Mouse (Mus musculus) lung, adult 2 months (tissue): Measurements from ENCODE around the gene Cxcl14. TPM values are rescaled to one million over a fixed set of nuclear protein-coding genes. Genes with fewer than 3 reads are reported as not detected.

Source experiments
- DNase-seq: peaks from one replicate; pipeline ENCODE4 v3.0.0; 2022
- H3K4me1 ChIP-seq: fragments of 200-500 bp; 2 replicates; pipeline ENCODE4 v1.6.1; 2011; ENCODE audit warnings: low read length; ENCODE audit not compliant: control insufficient read depth, insufficient read depth
- H3K4me3 ChIP-seq: fragments of 200-500 bp; replicated peaks from 2 replicates; pipeline ENCODE3; 2011; ENCODE audit warnings: low read depth, mild to moderate bottlenecking, control low read depth, low read length; ENCODE audit errors: extremely low read depth
- CTCF ChIP-seq: fragments of 200-500 bp; IDR thresholded peaks from 2 replicates; pipeline ENCODE4 v1.5.1; 2011; ENCODE audit warnings: mild to moderate bottlenecking, low read length, control low read depth; ENCODE audit not compliant: insufficient read depth
- POLR2A ChIP-seq: fragments of 200-500 bp; IDR thresholded peaks from 2 replicates; pipeline ENCODE4 v1.6.1; 2011; ENCODE audit warnings: low read depth, mild to moderate bottlenecking, control low read depth, low read length, borderline replicate concordance; ENCODE audit errors: extremely low read depth
- WGBS: fragments of 180-500 bp; shearing (Covaris S2); methylation state at CpG from one replicate; pipeline ENCODE4 v1.1.7; 2018; 5-methylcytosine and 5-hydroxymethylcytosine counted together
- polyA plus RNA-seq: library from polyadenylated mRNA; depleted of rRNA; stranded (reverse); fragments of >200 nt; gene quantifications from 2 replicates; pipeline ENCODE4 v1.2.3, GENCODE M21; 2012

Gene Cxcl14
- polyA plus RNA-seq, 1 experiment = 286 TPM

GRCm38 (mm10) chr13:56330603-56331455 lies 34.5 kb upstream of the Cxcl14 start:
- H3K4me3 ChIP-seq = no peak overlapping the region
- 54% methylated on average over 10 of the region's 10 CpGs for WGBS
- H3K4me1 ChIP-seq = no peaks in the 10 kb centered on the region
- DNase-seq = no peak
- TF ChIP-seq CTCF (no peak), POLR2A (no peak)

DNA sequence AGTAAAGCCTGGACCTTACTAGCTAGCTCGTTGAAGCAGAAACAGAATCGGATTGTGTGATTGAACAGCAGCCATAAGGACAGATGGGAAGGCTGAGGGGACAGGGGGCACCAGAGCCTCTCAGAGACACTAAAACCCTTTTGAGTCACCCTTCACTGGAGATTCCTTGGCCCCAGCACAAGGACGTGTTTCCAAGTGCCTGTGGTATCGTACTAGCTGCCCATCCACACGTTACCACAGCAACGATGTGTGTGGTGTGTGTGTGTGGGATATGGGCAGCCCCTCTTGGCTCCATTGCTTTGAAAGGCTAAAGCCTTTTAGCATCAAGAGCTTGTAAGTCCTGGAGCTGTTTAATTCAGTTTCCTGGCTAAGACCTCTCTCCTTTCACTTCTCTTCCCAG lies 33.4 kb upstream of the Cxcl14 start:
- Histone ChIP-seq H3K4me1 (no peaks in the 10 kb centered on the region), H3K4me3 (no peak overlapping the region)
- DNase-seq = no peak
- WGBS = 67% methylated on average over 6 of the region's 6 CpGs
- no peak for TF ChIP-seq POLR2A
- no peak for TF ChIP-seq CTCF

DNA sequence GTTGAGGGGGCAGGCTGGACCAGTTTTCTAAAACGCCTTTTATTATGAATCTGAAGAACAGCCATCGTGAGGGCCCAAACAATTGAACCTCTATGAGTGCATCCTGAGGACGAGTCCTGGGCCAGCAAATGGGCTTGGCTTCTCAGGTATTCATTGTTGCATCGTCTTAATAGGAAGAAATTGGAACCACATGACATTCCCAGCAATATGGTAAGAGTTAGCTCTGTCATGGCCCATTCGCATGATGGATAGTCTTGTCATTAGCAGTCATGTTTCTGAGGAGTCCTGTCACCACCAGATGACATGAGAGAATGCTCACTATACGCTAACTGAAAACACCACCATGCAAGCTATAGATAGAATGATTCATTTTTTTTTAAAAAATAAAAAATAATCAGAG lies 32.8 kb upstream of the Cxcl14 start:
- WGBS = 82% methylated on average over 6 of the region's 6 CpGs
- no peak for TF ChIP-seq CTCF
- TF ChIP-seq POLR2A = no peak
- H3K4me3 ChIP-seq = no peak overlapping the region
- no peaks in the 10 kb centered on the region for H3K4me1 ChIP-seq
- DNase-seq = no peak

GRCm38 (mm10) chr13:56327779-56328178 lies 31.4 kb upstream of the Cxcl14 start:
- no peaks in the 10 kb centered on the region for H3K4me1 ChIP-seq
- WGBS = 35% methylated on average over 6 of the region's 6 CpGs
- H3K4me3 ChIP-seq = no peak overlapping the region
- TF ChIP-seq CTCF (peak; percentile 43; the same call in 1 of the 2 replicates), POLR2A (no peak)
- DNase-seq = no peak

DNA sequence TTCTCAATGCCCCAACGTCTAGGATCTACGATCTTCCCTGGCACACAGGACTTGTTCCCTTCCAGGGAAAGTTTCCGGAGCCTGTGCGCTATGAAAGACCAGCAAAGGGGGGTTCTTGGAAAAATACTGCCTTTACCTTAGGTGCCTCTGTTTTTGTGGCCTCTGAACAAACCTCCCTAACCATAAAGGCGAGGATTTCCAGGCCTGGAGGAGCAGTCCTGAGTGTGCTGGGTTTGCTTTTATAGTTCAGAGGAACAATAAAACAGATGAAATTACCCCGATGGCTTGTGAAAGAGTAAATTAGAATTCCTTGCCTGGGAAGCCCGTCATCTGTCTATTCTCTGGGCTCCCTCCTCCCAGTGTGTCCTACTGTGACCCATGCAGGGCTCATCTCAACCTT lies 25.3 kb upstream of the Cxcl14 start:
- H3K4me3 ChIP-seq = no peak overlapping the region
- H3K4me1 ChIP-seq = no peaks in the 10 kb centered on the region
- DNase-seq = no peak
- no peak for TF ChIP-seq POLR2A
- TF ChIP-seq CTCF = no peak
- WGBS = 80% methylated on average over 7 of the region's 7 CpGs

DNA sequence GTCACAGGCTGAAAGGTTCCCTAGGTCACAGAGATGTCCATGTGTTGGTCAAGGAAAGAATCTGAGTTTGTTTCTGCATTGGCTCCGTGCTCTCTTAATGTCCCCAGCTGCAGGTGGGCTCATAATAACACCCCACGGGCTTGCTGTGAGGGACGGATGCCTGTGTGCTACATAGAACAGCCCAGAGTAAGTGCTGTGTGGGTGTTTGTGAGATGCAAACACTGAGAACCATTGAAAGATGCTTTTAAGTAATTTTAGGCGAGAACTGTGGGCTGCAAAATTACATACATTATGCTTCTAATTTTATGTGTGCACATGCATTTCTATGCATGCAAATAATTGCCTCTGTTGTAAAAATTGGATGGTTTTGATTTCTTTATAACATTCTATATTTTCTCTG lies 20.6 kb upstream of the Cxcl14 start:
- Histone ChIP-seq H3K4me1 (no peaks in the 10 kb centered on the region), H3K4me3 (no peak overlapping the region)
- DNase-seq = no peak
- WGBS = 81% methylated on average over 4 of the region's 4 CpGs
- TF ChIP-seq CTCF = no peak
- TF ChIP-seq POLR2A = no peak

DNA sequence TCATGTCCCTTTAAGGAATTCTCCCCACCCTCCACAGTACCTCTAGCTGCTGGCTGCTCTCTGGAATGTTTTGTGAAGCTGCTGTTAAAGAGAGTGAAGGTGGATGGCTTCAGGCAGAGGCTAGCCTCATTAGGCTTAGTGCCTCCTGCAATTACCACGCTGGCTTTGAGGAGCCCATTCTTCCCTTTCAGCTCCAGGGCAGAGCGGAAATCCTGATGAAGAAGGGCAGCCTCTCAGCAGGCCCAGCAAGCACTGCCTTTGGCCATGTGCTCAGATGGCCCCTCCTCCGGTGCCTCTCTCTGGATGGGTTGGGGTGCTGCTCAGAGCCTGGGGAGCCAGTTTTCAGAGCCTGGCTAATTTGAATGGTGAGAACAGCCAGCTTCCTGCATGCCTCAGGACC lies 18.9 kb upstream of the Cxcl14 start:
- Histone ChIP-seq H3K4me3 (no peak overlapping the region), H3K4me1 (no peaks in the 10 kb centered on the region)
- TF ChIP-seq POLR2A = no peak
- no peak for TF ChIP-seq CTCF
- 63% methylated on average over 3 of the region's 3 CpGs for WGBS
- DNase-seq = no peak

GRCm38 (mm10) chr13:56305058-56305457 lies 8.7 kb upstream of the Cxcl14 start:
- DNase-seq = no peak
- peaks cover 2% of the 10 kb centered on the region; the same call in 1 of the 2 replicates for H3K4me1 ChIP-seq
- TF ChIP-seq POLR2A (no peak), CTCF (no peak)
- 60% methylated on average over 12 of the region's 12 CpGs for WGBS
- H3K4me3 ChIP-seq = no peak overlapping the region

GRCm38 (mm10) chr13:56304453-56304852 lies 8.1 kb upstream of the Cxcl14 start:
- TF ChIP-seq CTCF = no peak
- no peak for TF ChIP-seq POLR2A
- Histone ChIP-seq H3K4me3 (no peak overlapping the region), H3K4me1 (peaks cover 2% of the 10 kb centered on the region; the same call in 1 of the 2 replicates)
- DNase-seq = no peak
- WGBS = 48% methylated on average over 4 of the region's 4 CpGs

DNA sequence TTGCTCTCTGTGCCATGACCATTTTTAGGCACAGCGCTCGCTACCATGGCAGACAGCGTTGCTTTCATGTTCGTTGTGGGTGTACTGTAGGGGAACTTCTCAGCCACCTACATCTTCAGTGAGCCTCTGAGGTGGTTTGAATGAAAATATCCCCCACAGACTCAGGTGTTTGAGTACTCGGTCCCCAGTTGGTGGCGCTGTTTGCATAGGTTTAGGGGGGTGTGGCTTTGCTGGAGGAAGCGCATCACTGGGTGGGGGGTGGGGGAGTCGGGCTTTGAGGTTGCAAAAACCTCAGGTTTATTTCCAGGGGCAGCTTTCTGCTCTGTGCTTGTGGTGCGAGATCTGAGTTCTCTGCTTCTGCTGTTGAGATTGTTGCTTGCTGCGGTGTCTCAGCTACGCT lies 3.0 kb upstream of the Cxcl14 start:
- WGBS = 90% methylated on average over 11 of the region's 11 CpGs

More for the DNA sequence above, 3.0 kb upstream of the Cxcl14 start:
- Histone ChIP-seq H3K4me3 (no peak overlapping the region), H3K4me1 (peaks cover 2% of the 10 kb centered on the region; the same call in 1 of the 2 replicates)
- no peak for TF ChIP-seq CTCF
- no peak for TF ChIP-seq POLR2A
- DNase-seq = no peak
